Mouse (Mus musculus) retina, adult 2 months (tissue): Measurements from ENCODE around the gene Trp63.

Experiments used
- DNase-seq: peaks from one replicate; pipeline ENCODE4 v3.0.0-alpha.2; 2012; ENCODE audit warnings: low read depth, low spot score

Gene Trp63

DNA sequence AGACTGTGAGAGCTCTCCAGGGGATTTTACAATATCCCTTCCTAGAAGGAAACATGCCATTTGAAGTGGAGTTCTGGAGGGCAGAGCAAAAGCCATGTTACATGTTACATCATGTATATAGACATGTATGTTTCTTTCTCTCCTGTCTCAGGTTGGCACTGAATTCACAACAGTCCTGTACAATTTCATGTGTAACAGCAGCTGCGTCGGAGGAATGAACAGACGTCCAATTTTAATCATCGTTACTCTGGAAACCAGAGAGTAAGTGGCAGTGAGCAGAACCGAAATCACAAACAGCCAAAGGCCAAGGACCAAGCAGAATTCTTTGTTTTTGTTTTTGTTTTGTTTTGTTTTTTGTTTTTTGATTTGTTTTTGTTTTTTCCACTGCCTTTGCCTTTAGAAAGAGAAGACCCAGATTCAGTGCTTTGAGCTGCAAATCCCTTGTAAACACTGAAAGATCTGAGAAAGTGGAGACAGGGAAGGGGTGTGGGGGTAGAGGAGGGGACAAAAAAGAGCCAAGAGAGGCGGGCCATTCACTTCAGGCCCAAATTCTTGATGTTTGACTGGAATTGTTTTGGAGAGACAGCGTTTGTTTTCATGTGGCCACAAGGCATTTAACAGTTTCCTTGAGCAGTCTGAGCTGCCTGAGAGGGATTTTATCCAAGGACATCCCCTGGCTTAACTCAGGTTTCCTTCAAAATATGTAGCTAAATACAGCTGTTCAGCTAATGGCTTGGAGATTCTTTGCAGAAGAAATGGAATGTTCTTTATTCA is 181.7 kb downstream of the Trp63 start:
- DNase-seq, result no peak

DNA sequence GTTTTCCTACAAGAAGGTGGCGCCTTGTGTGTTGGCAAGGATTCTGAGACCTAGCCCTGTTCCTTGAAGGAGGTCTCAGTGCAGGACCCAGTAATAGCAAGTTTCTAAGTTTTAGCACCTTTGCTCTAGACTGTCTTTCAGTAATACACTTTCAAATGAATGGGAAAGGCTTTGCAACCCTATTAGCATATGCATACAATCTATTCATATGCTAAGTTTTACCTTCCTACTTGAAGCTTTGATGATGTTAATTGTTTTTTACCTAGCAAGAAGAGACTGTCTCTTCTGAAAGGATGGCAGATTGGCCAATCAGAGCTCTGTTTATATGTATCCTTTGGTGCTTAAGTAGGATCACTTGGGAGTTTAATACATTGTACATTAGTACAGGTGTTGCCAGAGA is 187.9 kb downstream of the Trp63 start:
- no peak for DNase-seq

DNA sequence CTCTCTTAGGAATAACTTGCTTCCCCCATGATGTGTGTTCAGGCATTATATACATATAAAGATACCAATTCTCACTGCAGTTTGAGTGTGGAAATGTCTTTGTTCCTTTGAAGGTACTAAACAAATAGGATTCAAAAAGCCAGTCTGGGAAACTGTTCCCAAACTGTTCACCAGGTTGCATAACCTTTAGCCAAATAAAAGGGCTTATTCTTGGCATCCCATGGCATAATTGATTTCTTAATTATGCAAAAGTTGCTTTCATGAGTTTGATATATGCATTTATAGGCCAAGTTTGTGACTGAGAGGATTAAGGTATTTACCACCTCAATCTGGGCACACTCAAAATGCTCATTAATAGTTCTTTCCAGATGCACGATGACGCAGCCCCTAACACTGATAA is 192.1 kb downstream of the Trp63 start:
- no peak for DNase-seq

DNA sequence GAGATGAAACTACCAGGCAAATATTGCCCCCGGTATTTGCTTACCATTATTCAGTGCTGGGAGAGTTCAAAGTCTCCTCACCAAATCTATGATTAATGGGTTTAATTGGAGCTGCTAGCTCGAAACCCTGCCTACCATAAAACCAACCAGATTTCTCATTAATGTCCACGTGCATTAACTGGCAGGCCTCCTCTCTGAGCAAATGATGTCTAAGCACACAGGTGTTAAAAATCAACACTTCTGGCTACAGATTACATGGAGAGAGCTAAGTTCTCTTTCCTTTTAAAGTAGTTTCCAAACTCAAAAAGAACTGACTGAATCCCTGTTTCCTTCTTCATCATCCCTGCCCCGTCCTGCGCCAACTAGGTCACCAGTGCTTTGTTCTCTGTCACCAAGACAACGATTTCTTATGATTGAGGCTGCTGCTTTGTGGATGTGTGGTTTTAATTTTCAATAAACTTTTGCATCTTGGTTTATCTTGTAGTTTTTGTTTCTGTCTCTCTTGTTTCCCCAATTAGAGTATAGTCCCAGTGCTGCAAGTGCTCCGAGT is 193.9 kb downstream of the Trp63 start:
- no peak for DNase-seq

DNA sequence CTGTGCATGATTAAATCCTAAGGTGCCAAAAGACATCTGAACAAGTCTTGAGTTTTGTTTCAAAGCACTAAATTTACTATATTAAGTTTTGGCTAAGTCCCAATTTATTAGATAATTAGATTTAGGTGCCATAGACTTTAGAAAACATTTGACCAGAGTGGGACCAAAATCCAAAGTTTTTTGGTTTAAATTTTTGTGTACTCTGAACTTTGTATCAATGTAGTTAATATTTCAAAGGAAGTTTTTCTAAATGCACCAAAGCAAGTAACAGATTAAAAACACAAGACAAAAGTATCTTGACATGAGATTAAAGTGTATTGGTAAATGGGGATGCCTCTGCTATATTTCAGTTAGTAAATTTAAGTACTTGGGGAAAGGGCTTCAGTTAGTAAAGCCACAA is 194.6 kb downstream of the Trp63 start:
- no peak for DNase-seq

DNA sequence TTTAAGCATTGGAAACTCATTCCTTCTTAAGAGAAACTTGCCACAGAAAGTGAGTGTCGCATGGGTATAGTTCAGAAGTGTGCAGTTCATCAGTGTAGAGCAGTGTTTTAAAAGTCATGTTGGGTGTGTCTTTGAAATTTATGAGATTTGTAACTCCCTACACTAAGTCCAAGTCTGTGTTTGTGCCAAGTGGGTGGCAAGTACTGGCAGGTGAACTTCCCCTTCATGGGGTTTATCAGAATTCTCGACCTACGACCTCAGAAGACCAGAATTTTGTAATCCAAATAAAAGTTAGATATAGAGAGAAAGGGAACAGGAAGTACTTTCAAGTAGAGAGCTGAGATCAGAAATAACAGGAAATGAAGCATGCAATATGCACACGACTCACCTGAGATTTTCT is 215.5 kb downstream of the Trp63 start:
- no peak for DNase-seq

DNA sequence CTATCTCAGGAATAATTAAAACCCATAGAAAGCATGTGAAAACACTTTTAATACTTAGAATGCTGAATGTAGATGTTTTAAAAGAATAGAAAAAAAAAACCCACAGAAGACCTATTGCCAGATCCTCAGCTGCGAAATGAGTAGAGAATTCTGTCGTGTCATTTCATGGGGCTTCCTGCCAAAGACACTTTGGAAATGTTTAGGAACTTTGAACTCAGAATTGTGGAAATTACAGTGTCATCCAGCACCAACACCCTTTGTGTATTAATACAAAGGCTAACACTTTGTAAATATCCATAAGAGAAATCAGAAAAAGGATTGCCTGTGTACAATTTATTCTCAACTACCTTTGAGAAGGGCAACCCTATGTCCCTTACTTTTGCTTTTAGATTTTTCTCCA is 216.1 kb downstream of the Trp63 start:
- DNase-seq, result no peak

DNA sequence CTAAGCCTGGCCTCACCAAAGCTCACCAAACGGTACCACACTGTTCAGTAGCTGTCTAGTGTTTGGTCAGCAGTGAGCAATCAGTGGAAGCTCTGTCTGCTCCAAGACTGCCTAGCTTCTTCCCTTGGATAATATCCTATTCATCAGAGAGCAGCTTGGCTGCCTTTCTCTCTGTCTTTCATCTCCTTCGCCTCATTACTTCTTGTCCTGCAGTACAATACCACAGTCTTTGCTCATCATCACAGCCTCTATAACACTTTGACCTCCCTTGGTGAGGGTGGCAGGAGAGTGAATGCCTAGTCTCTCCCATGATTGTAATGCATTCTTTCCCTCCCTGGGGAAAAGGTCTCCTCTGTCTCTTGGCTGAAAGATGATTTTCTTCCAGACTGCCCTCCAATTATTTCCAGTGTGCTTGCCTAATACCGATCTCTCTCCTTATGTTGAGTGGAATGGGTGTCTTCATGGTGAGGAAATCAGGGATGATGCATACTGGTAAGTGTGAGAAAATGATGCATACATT is 216.9 kb downstream of the Trp63 start:
- DNase-seq, result no peak

DNA sequence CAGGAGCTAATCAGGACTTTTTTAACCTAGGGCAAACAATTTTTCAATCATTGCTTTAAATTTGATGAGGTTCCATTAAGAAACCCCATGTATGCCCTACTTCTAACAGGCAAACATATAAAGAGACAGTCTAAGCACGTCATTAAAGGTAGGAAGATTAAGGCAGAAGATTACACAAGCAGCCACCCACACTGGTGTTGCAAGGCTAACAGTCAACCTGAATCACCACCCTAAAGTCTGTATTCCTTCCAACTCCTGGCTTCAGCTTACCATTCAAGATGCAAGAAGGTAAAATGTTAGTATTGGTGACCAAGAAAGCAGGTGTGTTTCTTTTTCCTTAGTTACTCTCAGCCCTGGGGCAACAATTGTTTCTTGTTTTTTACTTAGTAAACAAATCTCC is 228.6 kb downstream of the Trp63 start:
- no peak for DNase-seq

DNA sequence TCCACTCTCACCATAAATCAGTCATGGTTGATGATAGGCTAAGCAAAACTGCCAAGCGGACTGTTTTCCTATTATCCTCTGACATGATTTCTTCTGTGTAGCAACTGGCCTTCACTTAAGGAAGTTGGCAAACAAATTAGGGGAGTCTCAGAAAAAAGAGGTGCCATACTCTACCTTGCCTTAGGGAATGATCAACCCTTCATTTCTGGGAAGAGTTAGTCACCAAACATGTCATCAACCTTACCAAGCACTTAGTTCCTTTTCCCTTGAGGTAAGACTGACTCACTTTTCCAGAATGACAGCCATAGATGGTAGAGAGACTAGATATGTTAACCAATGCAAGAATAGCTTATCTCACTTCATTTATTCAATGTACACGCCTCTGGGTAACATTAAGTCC is 250.6 kb downstream of the Trp63 start:
- no peak for DNase-seq
